Mouse (Mus musculus): Measurements from ENCODE around the gene Ccdc78. TPM values are rescaled to one million over a fixed set of nuclear protein-coding genes. Genes with fewer than 3 reads are reported as not detected.

The Ccdc78 gene
- polyA plus RNA-seq, 1 experiment from 2014 or later, result 0.12 TPM

- Histone ChIP-seq H3K4me1 (ENCODE audit: insufficient read depth) (no peaks in the 10 kb centered on the region), H3K9ac (no peak overlapping the region), H3K9me3 (ENCODE audit: low read depth, low read length) (no peaks in the 10 kb centered on the region), H3K27ac (ENCODE audit: low read depth) (no peak overlapping the region), H3K4me3 (ENCODE audit: low read depth, low read length) (no peak overlapping the region), H3K27me3 (ENCODE audit: insufficient read depth, low read length) (no peaks in the 10 kb centered on the region), H3K36me3 (ENCODE audit: insufficient read depth) (no peaks in the 10 kb centered on the region), H3K4me2 (no peak overlapping the region)
- WGBS, result 38% methylated on average over 3 of the region's 3 CpGs
- TF ChIP-seq CTCF (IDR thresholded peaks at IDR 0.05; ENCODE audit: low read depth), result no peak
- DNase-seq (no peak), ATAC-seq (ENCODE audit: insufficient read depth) (no peak)
These were observed 23.8 kb upstream of the Ccdc78 start for GRCm38 (mm10) chr17:25762591-25762990.

- no peak for DNase-seq
- H3K27ac ChIP-seq (ENCODE audit: low read depth), result no peak overlapping the region
These were observed 20.5 kb upstream of the Ccdc78 start for GRCm38 (mm10) chr17:25765886-25766285.

GRCm38 (mm10) chr17:25769331-25769730 lies 17.0 kb upstream of the Ccdc78 start:
- no peaks in the 10 kb centered on the region for H3K9me3 ChIP-seq (ENCODE audit: low read depth, low read length)
- H3K4me2 ChIP-seq, result no peak overlapping the region
- H3K4me3 ChIP-seq (ENCODE audit: low read depth, low read length), result no peak overlapping the region
- 54% methylated on average over 9 of the region's 9 CpGs for WGBS
- H3K9ac ChIP-seq, result no peak overlapping the region
- no peak for ATAC-seq (ENCODE audit: insufficient read depth)
- H3K36me3 ChIP-seq (ENCODE audit: insufficient read depth), result no peaks in the 10 kb centered on the region
- no peak overlapping the region for H3K27ac ChIP-seq (ENCODE audit: low read depth)
- no peaks in the 10 kb centered on the region for H3K27me3 ChIP-seq (ENCODE audit: insufficient read depth, low read length)
- DNase-seq, result no peak
- H3K4me1 ChIP-seq (ENCODE audit: insufficient read depth), result no peaks in the 10 kb centered on the region
- TF ChIP-seq CTCF (IDR thresholded peaks at IDR 0.05; ENCODE audit: low read depth), result no peak

More at GRCm38 (mm10) chr17:25765886-25766285, 20.5 kb upstream of the Ccdc78 start:
- TF ChIP-seq CTCF (IDR thresholded peaks at IDR 0.05; ENCODE audit: low read depth), result no peak
- Histone ChIP-seq H3K9ac (no peak overlapping the region), H3K4me1 (ENCODE audit: insufficient read depth) (no peaks in the 10 kb centered on the region), H3K36me3 (ENCODE audit: insufficient read depth) (no peaks in the 10 kb centered on the region), H3K4me2 (no peak overlapping the region), H3K4me3 (ENCODE audit: low read depth, low read length) (no peak overlapping the region), H3K9me3 (ENCODE audit: low read depth, low read length) (no peaks in the 10 kb centered on the region), H3K27me3 (ENCODE audit: insufficient read depth, low read length) (no peaks in the 10 kb centered on the region)
- no peak for ATAC-seq (ENCODE audit: insufficient read depth)
- WGBS, result 67% methylated on average over 5 of the region's 5 CpGs

GRCm38 (mm10) chr17:25773549-25774120 lies 12.7 kb upstream of the Ccdc78 start, which contains the start of gene Narfl:
Gene Narfl (plus strand): TSS chr17:25773776.
- peak; percentile 98 for TF ChIP-seq CTCF (IDR thresholded peaks at IDR 0.05; ENCODE audit: low read depth)
- ATAC-seq (ENCODE audit: insufficient read depth) (peak; percentile 87), DNase-seq (peak; percentile 100)
- Histone ChIP-seq H3K4me3 (ENCODE audit: low read depth, low read length) (peak within 1 kb of the TSS; percentile 73), H3K9me3 (ENCODE audit: low read depth, low read length) (no peaks in the 10 kb centered on the region), H3K27me3 (ENCODE audit: insufficient read depth, low read length) (no peaks in the 10 kb centered on the region), H3K4me2 (peak within 1 kb of the TSS; percentile 73), H3K9ac (peak within 1 kb of the TSS; percentile 80), H3K27ac (ENCODE audit: low read depth) (no peak within 1 kb of the TSS), H3K4me1 (ENCODE audit: insufficient read depth) (no peaks in the 10 kb centered on the region), H3K36me3 (ENCODE audit: insufficient read depth) (0 out of 2 replicates have a peak, but pooled peaks cover 11% of the 10 kb centered on the region)
- WGBS, result 0% methylated on average over 37 of the region's 37 CpGs

- H3K36me3 ChIP-seq (ENCODE audit: insufficient read depth), result 0 out of 2 replicates have a peak, but pooled peaks cover 20% of the 10 kb centered on the region
- 73% methylated on average over 10 of the region's 10 CpGs for WGBS
- no peak for TF ChIP-seq CTCF (IDR thresholded peaks at IDR 0.05; ENCODE audit: low read depth)
- no peak for ATAC-seq (ENCODE audit: insufficient read depth)
- H3K4me1 ChIP-seq (ENCODE audit: insufficient read depth), result no peaks in the 10 kb centered on the region
- no peak overlapping the region for H3K4me2 ChIP-seq
- H3K27ac ChIP-seq (ENCODE audit: low read depth), result no peak overlapping the region
- no peak overlapping the region for H3K4me3 ChIP-seq (ENCODE audit: low read depth, low read length)
- no peak overlapping the region for H3K9ac ChIP-seq
- no peak for DNase-seq
- H3K27me3 ChIP-seq (ENCODE audit: insufficient read depth, low read length), result no peaks in the 10 kb centered on the region
- no peaks in the 10 kb centered on the region for H3K9me3 ChIP-seq (ENCODE audit: low read depth, low read length)
These were observed 10.9 kb upstream of the Ccdc78 start for GRCm38 (mm10) chr17:25775318-25776062.

- WGBS, result 93% methylated on average over 5 of the region's 5 CpGs
These were observed 8.4 kb upstream of the Ccdc78 start for GRCm38 (mm10) chr17:25777948-25778347.

GRCm38 (mm10) chr17:25781339-25781738 lies 5.0 kb upstream of the Ccdc78 start:
- peaks cover 53% of the 10 kb centered on the region for H3K36me3 ChIP-seq (ENCODE audit: insufficient read depth)
- ATAC-seq (ENCODE audit: insufficient read depth) (no peak), DNase-seq (no peak)
- no peak overlapping the region for H3K9ac ChIP-seq
- no peaks in the 10 kb centered on the region for H3K9me3 ChIP-seq (ENCODE audit: low read depth, low read length)
- H3K4me2 ChIP-seq, result no peak overlapping the region
- peaks cover 9% of the 10 kb centered on the region for H3K4me1 ChIP-seq (ENCODE audit: insufficient read depth)
- no peak for TF ChIP-seq CTCF (IDR thresholded peaks at IDR 0.05; ENCODE audit: low read depth)
- no peak overlapping the region for H3K27ac ChIP-seq (ENCODE audit: low read depth)
- WGBS, result 69% methylated on average over 6 of the region's 6 CpGs
- no peaks in the 10 kb centered on the region for H3K27me3 ChIP-seq (ENCODE audit: insufficient read depth, low read length)
- no peak overlapping the region for H3K4me3 ChIP-seq (ENCODE audit: low read depth, low read length)

More at GRCm38 (mm10) chr17:25777948-25778347, 8.4 kb upstream of the Ccdc78 start:
- Histone ChIP-seq H3K4me2 (no peak overlapping the region), H3K27ac (ENCODE audit: low read depth) (no peak overlapping the region), H3K27me3 (ENCODE audit: insufficient read depth, low read length) (no peaks in the 10 kb centered on the region), H3K36me3 (ENCODE audit: insufficient read depth) (peaks cover 39% of the 10 kb centered on the region), H3K4me3 (ENCODE audit: low read depth, low read length) (no peak overlapping the region), H3K4me1 (ENCODE audit: insufficient read depth) (no peaks in the 10 kb centered on the region), H3K9me3 (ENCODE audit: low read depth, low read length) (no peaks in the 10 kb centered on the region), H3K9ac (no peak overlapping the region)
- DNase-seq, result no peak
- no peak for TF ChIP-seq CTCF (IDR thresholded peaks at IDR 0.05; ENCODE audit: low read depth)
- ATAC-seq (ENCODE audit: insufficient read depth), result no peak

Data from lung, embryonic 14.5 days (tissue).